Comparison of ENCODE assay signal across 23 mouse cellular contexts in the genomic region with DNA sequence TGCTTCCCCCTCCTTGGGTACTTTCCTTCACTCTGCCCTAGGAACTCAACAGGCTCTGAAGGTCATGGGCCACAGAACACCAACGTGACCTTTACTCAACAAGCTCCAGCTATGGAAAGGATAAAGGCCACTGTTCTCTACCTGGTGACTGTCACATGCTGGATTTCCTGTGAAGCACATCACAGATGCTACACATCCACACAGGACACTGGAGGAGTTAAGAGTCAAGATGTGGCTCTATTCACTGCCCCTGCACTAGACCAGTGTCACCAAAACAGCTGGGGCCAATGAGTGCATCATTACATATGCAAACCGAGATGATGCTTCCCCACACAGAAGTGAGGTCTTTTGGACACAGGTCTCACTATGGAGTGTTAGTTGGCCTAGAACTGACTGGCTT. TPM values are rescaled to one million over a fixed set of nuclear protein-coding genes. Genes with fewer than 3 reads are reported as not detected.
A peak's percentile ranks its signal among the peaks of the same experiment; 100 is the strongest.
DNase-seq lines count a peak whose midpoint lies in the region; ATAC-seq and TF ChIP-seq lines count a peak whose summit lies in the region.
"Had no signal": no experiment of that assay in that cellular context is flagged by ENCODE, and none has a peak within 500 bp of the region (broad histone marks: within the 10 kb centered on the region; RNA-seq: fewer than 3 reads in every experiment).

No protein-coding gene starts in this region.

- no peak overlapping the region for H3K4me2 ChIP-seq in hindbrain, embryonic 11.5 days (replicated peaks; ENCODE audit: low read depth, low read length)
- H3K4me2 ChIP-seq: embryonic facial prominence, embryonic 15.5 days; hindbrain, embryonic 13.5 days had no signal

- H3K27me3 ChIP-seq in small intestine, adult 2 months (ENCODE audit: control insufficient read depth, insufficient read depth, low read length): no peaks in the 10 kb centered on the region
- H3K27me3 ChIP-seq in hindbrain, embryonic 11.5 days (ENCODE audit: control insufficient read depth, insufficient read depth, low read length): no peaks in the 10 kb centered on the region
- H3K27me3 ChIP-seq: embryonic facial prominence, embryonic 15.5 days; hindbrain, embryonic 13.5 days had no signal

- intact Hi-C loops in gastrocnemius, adult 2 months (cut with DNase I): loop anchor here (5.0 kb wide), 1 partner anchor 40 kb away; no protein-coding TSS in a partner anchor

- no peak for TF ChIP-seq POLR2A in small intestine, adult 2 months (IDR thresholded peaks at IDR 0.05; ENCODE audit: low read depth, low read length)

- no peak for TF ChIP-seq CTCF in gastrocnemius, adult 2 months (IDR thresholded peaks at IDR 0.05)
- TF ChIP-seq CTCF in small intestine, adult 2 months (IDR thresholded peaks at IDR 0.05; ENCODE audit: extremely low read depth, insufficient read length, insufficient replicate concordance, low read depth, low read length): no peak

- no peaks in the 10 kb centered on the region for H3K9me3 ChIP-seq in hindbrain, embryonic 11.5 days (ENCODE audit: control insufficient read depth, low read length)
- H3K9me3 ChIP-seq: embryonic facial prominence, embryonic 15.5 days; forebrain, embryonic 10.5 days; G1E; heart, embryonic 10.5 days; hindbrain, embryonic 13.5 days had no signal

- H3K9ac ChIP-seq in hindbrain, embryonic 11.5 days (ENCODE audit: low read depth, low read length): no peak overlapping the region
- H3K9ac ChIP-seq: embryonic facial prominence, embryonic 15.5 days; hindbrain, embryonic 13.5 days had no signal

- H3K36me3 ChIP-seq in small intestine, adult 2 months (ENCODE audit: control insufficient read depth, insufficient read depth, low read length): no peaks in the 10 kb centered on the region
- no peaks in the 10 kb centered on the region for H3K36me3 ChIP-seq in hindbrain, embryonic 11.5 days (ENCODE audit: control insufficient read depth, insufficient read depth, low read length)
- H3K36me3 ChIP-seq: embryonic facial prominence, embryonic 15.5 days; forebrain, embryonic 10.5 days; G1E; heart, embryonic 10.5 days; hindbrain, embryonic 13.5 days had no signal

- ATAC-seq in hindbrain, embryonic 11.5 days (ENCODE audit: low FRiP score): no peak
- ATAC-seq: forebrain, embryonic 14.5 days had no signal

- no peak for DNase-seq in gastrocnemius, adult 2 months
- DNase-seq in gastrocnemius, adult 18-20 months (ENCODE audit: low spot score): no peak
- DNase-seq in kidney, postnatal 36 days: peak; percentile 39 to 47
- DNase-seq in kidney, adult 11 months: no peak
- peak; percentile 34 for DNase-seq in A20 (ENCODE audit: low read depth, low spot score)
- DNase-seq in hindbrain, embryonic 11.5 days (ENCODE audit: low spot score): no peak
- no peak for DNase-seq in thymus, adult 18-20 months
- DNase-seq: adrenal gland, adult 8-10 months; adrenal gland, postnatal 36 days; cerebellum, adult 8-10 months; cerebellum, postnatal 14 days; embryo, embryonic 11 days; gastrocnemius, postnatal 10 days; heart, postnatal 10 days; heart, postnatal 4 days had no signal

- WGBS in small intestine, adult 2 months: 61% methylated on average over 2 of the region's 2 CpGs
- WGBS in hindbrain, embryonic 11.5 days: 83% methylated on average over 2 of the region's 2 CpGs

- H3K4me3 ChIP-seq in gastrocnemius, adult 2 months: no peak overlapping the region
- no peak overlapping the region for H3K4me3 ChIP-seq in small intestine, adult 2 months (ENCODE audit: low read depth, low read length)
- H3K4me3 ChIP-seq in hindbrain, embryonic 11.5 days (ENCODE audit: low read depth, low read length): no peak overlapping the region
- H3K4me3 ChIP-seq: embryonic facial prominence, embryonic 15.5 days; erythroblast, embryonic 14.5 days; forebrain, embryonic 10.5 days; heart, embryonic 10.5 days; hindbrain, embryonic 13.5 days had no signal

- H3K27ac ChIP-seq in gastrocnemius, adult 2 months: peak overlapping the region; percentile 38
- peak overlapping the region; percentile 99 for H3K27ac ChIP-seq in small intestine, adult 2 months (ENCODE audit: insufficient read depth, low read depth, low read length)
- H3K27ac ChIP-seq in hindbrain, embryonic 11.5 days (ENCODE audit: low read depth, low read length): no peak overlapping the region
- H3K27ac ChIP-seq: embryonic facial prominence, embryonic 15.5 days; forebrain, embryonic 10.5 days; heart, embryonic 10.5 days; hindbrain, embryonic 13.5 days had no signal

- peaks cover 48% of the 10 kb centered on the region for H3K4me1 ChIP-seq in small intestine, adult 2 months (ENCODE audit: control insufficient read depth, insufficient read depth, insufficient read length, low read length)
- H3K4me1 ChIP-seq in hindbrain, embryonic 11.5 days (replicated peaks; ENCODE audit: control insufficient read depth, insufficient read depth, low read length): no peaks in the 10 kb centered on the region
- H3K4me1 ChIP-seq: embryonic facial prominence, embryonic 15.5 days; hindbrain, embryonic 13.5 days had no signal

RNA-seq across cellular contexts. Expression of a gene that starts 25.1 kb away (rescaled TPM):
- 1 to 10 TPM; 3.7 to 7.1 TPM for total RNA-seq in gastrocnemius, adult 2 months (2021)
- 1 to 10 TPM; 5.2 to 6.3 TPM for total RNA-seq in gastrocnemius, adult 18-20 months (2021)
- 3.3 and 6.9 TPM in 2 replicates for polyA plus RNA-seq in small intestine, adult 2 months (2012; rRNA removed)
- polyA plus RNA-seq in hindbrain, embryonic 11.5 days (2014; fragmentation: Nextera tagmentation; extraction: Ambion mirVana): 27.8 and 34.5 TPM in 2 replicates

RNA-seq across cellular contexts. Expression of a gene that starts 54.9 kb away (rescaled TPM):
- 10 to 100 TPM; 29.5 to 41.7 TPM for total RNA-seq in gastrocnemius, adult 2 months (2021)
- total RNA-seq in gastrocnemius, adult 18-20 months (2021): 10 to 100 TPM; 30.7 to 32.7 TPM
- polyA plus RNA-seq in small intestine, adult 2 months (2012; rRNA removed): 4.0 and 67.8 TPM in 2 replicates
- 0.39 and 0.73 TPM in 2 replicates for polyA plus RNA-seq in hindbrain, embryonic 11.5 days (2014; fragmentation: Nextera tagmentation; extraction: Ambion mirVana)
- polyA plus RNA-seq: G1E had no signal

Comparison
In these comparisons a context has a peak if more than half of its experiments do, and no peak if none do; other contexts are left out.
1. DNase-seq: peak in kidney, postnatal 36 days (2 of 2) and A20 (single experiment); none in gastrocnemius, adult 2 months (single experiment), gastrocnemius, adult 18-20 months (single experiment), kidney, adult 11 months (single experiment), hindbrain, embryonic 11.5 days (single experiment) and thymus, adult 18-20 months (0 of 2).